Mouse (Mus musculus): Measurements from ENCODE around the gene ccdc198. TPM values are rescaled to one million over a fixed set of nuclear protein-coding genes. Genes with fewer than 3 reads are reported as not detected.

The ccdc198 gene
- polyA plus RNA-seq, 1 experiment from 2014 or later, result not detected

DNA sequence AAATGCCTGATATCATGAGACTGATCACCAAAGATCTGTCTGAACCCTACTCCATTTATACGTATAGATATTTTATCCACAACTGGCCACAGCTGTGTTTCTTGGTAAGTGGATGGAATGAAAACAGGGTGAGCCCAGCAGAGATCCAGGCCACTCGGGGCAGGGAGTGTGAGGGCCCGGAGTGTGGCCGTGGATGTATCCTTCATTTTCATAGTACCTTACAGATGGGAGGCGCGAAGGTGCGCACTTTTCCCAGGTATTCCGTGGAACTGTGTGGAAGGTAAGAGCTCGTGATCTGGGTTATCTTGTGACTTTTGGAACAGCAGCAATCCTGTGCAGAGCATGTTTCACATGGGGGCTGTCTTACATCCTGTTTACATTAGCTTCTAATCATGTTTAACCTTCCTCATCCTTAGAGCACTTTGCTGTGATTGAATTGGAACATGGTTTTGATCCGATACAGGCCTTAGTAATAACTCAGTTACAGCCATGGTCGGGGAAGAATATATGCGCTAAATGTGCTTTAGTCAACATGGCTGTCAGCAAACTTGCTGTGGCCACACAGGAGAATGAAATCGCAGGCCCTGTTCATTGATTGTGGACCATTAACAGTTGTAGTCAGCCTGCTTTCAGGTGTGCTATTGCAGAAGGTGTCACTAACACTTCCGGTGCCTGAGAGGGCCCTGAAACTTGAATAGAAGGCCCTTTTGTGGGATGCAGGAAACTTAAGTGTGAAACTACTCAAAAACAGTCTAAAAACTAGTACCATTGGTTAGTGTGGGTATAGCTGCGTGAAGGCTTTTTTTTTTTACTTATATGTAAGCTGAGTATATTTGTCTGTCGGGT lies 71.8 kb downstream of the ccdc198 start:
- peaks cover 34% of the 10 kb centered on the region for H3K4me1 ChIP-seq (replicated peaks)
- H3K36me3 ChIP-seq, result no peaks in the 10 kb centered on the region
- peak overlapping the region; percentile 82 for H3K4me2 ChIP-seq
- H3K4me3 ChIP-seq, result peak overlapping the region; percentile 99
- H3K9me3 ChIP-seq, result no peaks in the 10 kb centered on the region
- no peak for ATAC-seq (ENCODE audit: low read depth)
- H3K27me3 ChIP-seq, result no peaks in the 10 kb centered on the region
- peak overlapping the region; percentile 95 for H3K9ac ChIP-seq
- H3K27ac ChIP-seq (replicated peaks), result no peak overlapping the region
- 53% methylated on average over 16 of the region's 16 CpGs for WGBS

DNA sequence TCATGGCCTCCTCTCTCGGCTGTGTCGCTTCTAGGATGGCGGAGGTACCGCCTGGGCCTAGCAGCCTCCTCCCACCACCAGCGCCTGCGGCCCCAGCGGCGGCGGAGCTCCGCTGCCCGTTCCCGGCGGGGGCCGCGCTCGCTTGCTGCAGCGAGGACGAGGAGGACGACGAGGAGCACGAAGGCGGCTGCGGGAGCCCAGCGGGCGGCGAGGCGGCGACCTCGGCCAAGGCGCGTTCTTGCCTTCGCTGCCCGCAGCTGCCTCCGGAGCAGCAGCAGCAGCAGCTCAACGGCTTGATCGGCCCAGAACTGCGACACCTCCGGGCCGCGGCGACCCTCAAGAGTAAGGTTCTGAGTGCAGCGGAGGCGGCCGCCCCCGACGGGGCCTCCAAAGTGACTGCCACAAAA lies 72.7 kb downstream of the ccdc198 start:
- H3K4me3 ChIP-seq, result peak overlapping the region; percentile 99
- H3K9me3 ChIP-seq, result no peaks in the 10 kb centered on the region
- no peaks in the 10 kb centered on the region for H3K36me3 ChIP-seq
- peak overlapping the region; percentile 95 for H3K9ac ChIP-seq
- under 1% methylated on average over 46 of the region's 46 CpGs for WGBS
- peak; percentile 87 for ATAC-seq (ENCODE audit: low read depth)
- H3K4me1 ChIP-seq (replicated peaks), result peaks cover 34% of the 10 kb centered on the region
- no peaks in the 10 kb centered on the region for H3K27me3 ChIP-seq
- H3K4me2 ChIP-seq, result peak overlapping the region; percentile 82
- H3K27ac ChIP-seq (replicated peaks), result peak overlapping the region; percentile 88

DNA sequence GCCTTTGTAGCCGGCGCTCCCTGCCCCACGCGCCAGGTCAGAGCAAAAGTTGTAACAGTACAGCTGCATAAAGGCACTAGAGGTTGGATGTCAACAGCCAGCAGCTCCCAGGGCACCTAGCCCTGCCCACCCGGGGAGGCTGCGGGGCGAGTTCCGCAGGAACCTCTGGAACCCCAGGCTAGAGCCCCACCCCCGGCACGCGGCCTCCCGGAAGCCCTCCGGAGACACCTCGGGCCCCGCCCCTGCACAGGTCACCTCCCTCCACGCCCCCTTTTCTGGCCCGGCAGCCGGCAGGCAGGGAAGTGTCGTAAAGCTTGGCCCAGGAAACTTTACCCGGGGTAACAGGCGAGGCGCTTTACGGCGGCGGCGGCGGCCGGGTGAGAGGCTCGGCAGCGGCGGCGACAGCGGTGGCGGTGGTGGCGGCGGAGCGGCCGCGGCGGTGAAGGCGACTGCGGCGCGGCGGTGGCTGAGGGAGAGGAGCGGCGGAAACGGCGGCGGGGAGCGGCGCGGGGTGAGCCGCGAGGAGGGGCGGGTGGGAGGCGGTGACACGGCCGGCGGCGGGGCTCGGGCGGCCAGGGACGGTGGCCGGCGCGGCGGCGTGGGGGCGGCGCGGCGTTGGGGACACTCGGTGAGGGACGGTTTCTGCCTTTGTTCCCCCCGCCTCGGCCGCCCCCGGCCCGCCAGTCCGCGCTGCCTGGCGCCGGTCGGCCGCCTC lies 73.2 kb downstream of the ccdc198 start, which contains the start of gene Naa30:
TSS of gene Naa30 (plus strand) at position 360 of the 715 bp plus-strand sequence.
- Histone ChIP-seq H3K9ac (peak within 1 kb of the TSS; percentile 95), H3K4me3 (peak within 1 kb of the TSS; percentile 99), H3K27me3 (no peaks in the 10 kb centered on the region), H3K27ac (replicated peaks) (peak within 1 kb of the TSS; percentile 88), H3K36me3 (no peaks in the 10 kb centered on the region), H3K4me1 (replicated peaks) (peaks cover 32% of the 10 kb centered on the region), H3K4me2 (peak within 1 kb of the TSS; percentile 82), H3K9me3 (no peaks in the 10 kb centered on the region)
- ATAC-seq (ENCODE audit: low read depth), result peak; percentile 93
- WGBS, result 2% methylated on average over 52 of the region's 86 CpGs

DNA sequence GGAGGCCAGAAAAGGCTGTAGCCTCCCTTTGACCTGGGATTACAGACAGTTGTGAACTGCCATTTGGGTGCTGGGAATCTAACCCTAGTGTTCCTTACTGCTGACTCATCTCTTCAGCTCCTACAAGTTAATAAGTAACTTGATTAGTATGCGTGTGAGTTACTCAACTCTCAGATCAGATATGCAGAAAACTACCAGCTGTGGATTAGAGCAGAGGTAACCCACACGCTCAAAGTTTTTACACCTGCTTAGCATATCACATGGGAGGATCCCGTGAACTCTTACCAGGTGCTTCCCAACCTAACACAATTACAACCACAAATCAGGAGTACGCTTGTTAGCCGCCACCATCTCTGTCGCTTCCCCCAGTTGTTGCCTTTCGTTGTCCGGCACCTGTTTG lies 74.0 kb downstream of the ccdc198 start:
- H3K27me3 ChIP-seq, result no peaks in the 10 kb centered on the region
- H3K4me2 ChIP-seq, result peak overlapping the region; percentile 82
- H3K9me3 ChIP-seq, result no peaks in the 10 kb centered on the region
- 35% methylated on average over 8 of the region's 8 CpGs for WGBS
- H3K4me3 ChIP-seq, result peak overlapping the region; percentile 99
- H3K4me1 ChIP-seq (replicated peaks), result peaks cover 30% of the 10 kb centered on the region
- peak overlapping the region; percentile 95 for H3K9ac ChIP-seq
- peak overlapping the region; percentile 88; the same call in 1 of the 2 replicates for H3K27ac ChIP-seq (replicated peaks)
- peak; percentile 34 for ATAC-seq (ENCODE audit: low read depth)
- H3K36me3 ChIP-seq, result no peaks in the 10 kb centered on the region

Other genes starting within 250 kb of the ccdc198 start
- 23.3 and 29.0 TPM in 2 replicates for gene Ap5m1, start 179.4 kb downstream of the ccdc198 start, polyA plus RNA-seq (2015; fragmentation: Nextera tagmentation; extraction: Ambion mirVana)
- gene Exoc5, start 178.8 kb downstream of the ccdc198 start, polyA plus RNA-seq (2015; fragmentation: Nextera tagmentation; extraction: Ambion mirVana), result 71.6 and 76.4 TPM in 2 replicates
- 13.5 and 16.7 TPM in 2 replicates for gene Naa30, start 73.2 kb downstream of the ccdc198 start, polyA plus RNA-seq (2015; fragmentation: Nextera tagmentation; extraction: Ambion mirVana)

Data from neural tube, embryonic 13.5 days (tissue).